Mouse (Mus musculus) MEL (cell line): ENCODE measurements around the gene Adam11.

Experiments
- CTCF ChIP-seq, 3 experiments: IDR thresholded peaks in 2 of 3; conservative IDR thresholded peaks in 1 of 3; 2 replicates each; pipeline ENCODE4 v1.5.1; 2011 to 2012; ENCODE audit warnings: low read length in 3 of 3, low read depth in 2 of 3, mild to moderate bottlenecking in 2 of 3, improper control_type of control experiment in 1 of 3, inconsistent platforms in 1 of 3, mixed read lengths in 1 of 3, moderate library complexity in 1 of 3; ENCODE audit not compliant: control insufficient read depth in 1 of 3, insufficient read depth in 1 of 3, poor library complexity in 1 of 3, severe bottlenecking in 1 of 3
- POLR2A ChIP-seq, 2 experiments: IDR thresholded peaks; 2 replicates each; pipeline ENCODE4 v1.6.1; 2011 to 2012; ENCODE audit warnings: low read length in 2 of 2, mild to moderate bottlenecking in 2 of 2, control low read depth in 1 of 2, improper control_type of control experiment in 1 of 2, low read depth in 1 of 2, moderate library complexity in 1 of 2; ENCODE audit not compliant: control insufficient read depth in 1 of 2, insufficient read depth in 1 of 2, poor library complexity in 1 of 2

GRCm38 (mm10) chr11:102778165-102778564 is 16.9 kb downstream of the Adam11 start:
- no peak for TF ChIP-seq CTCF (IDR thresholded peaks at IDR 0.05 in 2 of 3, conservative IDR thresholded peaks at IDR 0.05 in 1 of 3; ENCODE audit: control insufficient read depth in 1 of 3, insufficient read depth in 1 of 3, low read depth in 2 of 3, low read length in 3 of 3, poor library complexity in 1 of 3, severe bottlenecking in 1 of 3)
- TF ChIP-seq POLR2A (IDR thresholded peaks at IDR 0.05; ENCODE audit: control insufficient read depth in 1 of 2, insufficient read depth in 1 of 2, low read depth in 1 of 2, low read length in 2 of 2, poor library complexity in 1 of 2): no peak
